Mouse (Mus musculus) frontal cortex, postnatal 25 days (tissue): ENCODE measurements at regions not wholly inside any gene's neighbourhood (a gene's known extent, or its start where the extent isn't known, plus 50 kb on each side); places are given as distances from the start of the nearest gene placed in this dataset.

Experiments used
- DNase-seq, 2 experiments: peaks; one replicate each; pipeline ENCODE4 v3.0.0; 2022; ENCODE audit warnings: low spot score in 2 of 2

- no peak for DNase-seq
These were observed 360.4 kb upstream of the Cited2 start for GRCm38 (mm10) chr10:17362643-17363042.

- DNase-seq, result no peak
These were observed 356.8 kb upstream of the Cited2 start for GRCm38 (mm10) chr10:17366042-17366740.

- DNase-seq, result no peak
These were observed 356.0 kb upstream of the Cited2 start for GRCm38 (mm10) chr10:17367026-17367425.

GRCm38 (mm10) chr10:17367430-17367829, 355.6 kb upstream of the Cited2 start:
- no peak for DNase-seq

GRCm38 (mm10) chr10:17368636-17369035, 354.4 kb upstream of the Cited2 start:
- DNase-seq, result no peak

- no peak for DNase-seq
These were observed 350.1 kb upstream of the Cited2 start for GRCm38 (mm10) chr10:17372905-17373304.

- no peak for DNase-seq
These were observed 349.0 kb upstream of the Cited2 start for GRCm38 (mm10) chr10:17374047-17374446.

GRCm38 (mm10) chr10:17382990-17383389, 340.0 kb upstream of the Cited2 start:
- DNase-seq, result no peak

GRCm38 (mm10) chr10:17385181-17385580, 337.8 kb upstream of the Cited2 start:
- no peak for DNase-seq

GRCm38 (mm10) chr10:17387296-17387695, 335.7 kb upstream of the Cited2 start:
- DNase-seq, result no peak

- DNase-seq, result no peak
These were observed 327.4 kb upstream of the Cited2 start for GRCm38 (mm10) chr10:17395495-17396224.

- no peak for DNase-seq
These were observed 319.1 kb upstream of the Cited2 start for GRCm38 (mm10) chr10:17403899-17404298.

GRCm38 (mm10) chr10:17407854-17408606, 315.0 kb upstream of the Cited2 start:
- DNase-seq, result no peak

- DNase-seq, result no peak
These were observed 314.2 kb upstream of the Cited2 start for GRCm38 (mm10) chr10:17408781-17409180.

GRCm38 (mm10) chr10:17411300-17411987, 311.6 kb upstream of the Cited2 start:
- no peak for DNase-seq

- no peak for DNase-seq
These were observed 307.9 kb upstream of the Cited2 start for GRCm38 (mm10) chr10:17415112-17415511.

- DNase-seq, result no peak
These were observed 306.9 kb upstream of the Cited2 start for GRCm38 (mm10) chr10:17416121-17416520.

- no peak for DNase-seq
These were observed 305.6 kb upstream of the Cited2 start for GRCm38 (mm10) chr10:17417394-17417793.

- no peak for DNase-seq
These were observed 304.8 kb upstream of the Cited2 start for GRCm38 (mm10) chr10:17418227-17418685.

- no peak for DNase-seq
These were observed 299.3 kb upstream of the Cited2 start for GRCm38 (mm10) chr10:17423584-17424278.

GRCm38 (mm10) chr10:17426197-17426596, 296.8 kb upstream of the Cited2 start:
- no peak for DNase-seq
